In the genomic region with DNA sequence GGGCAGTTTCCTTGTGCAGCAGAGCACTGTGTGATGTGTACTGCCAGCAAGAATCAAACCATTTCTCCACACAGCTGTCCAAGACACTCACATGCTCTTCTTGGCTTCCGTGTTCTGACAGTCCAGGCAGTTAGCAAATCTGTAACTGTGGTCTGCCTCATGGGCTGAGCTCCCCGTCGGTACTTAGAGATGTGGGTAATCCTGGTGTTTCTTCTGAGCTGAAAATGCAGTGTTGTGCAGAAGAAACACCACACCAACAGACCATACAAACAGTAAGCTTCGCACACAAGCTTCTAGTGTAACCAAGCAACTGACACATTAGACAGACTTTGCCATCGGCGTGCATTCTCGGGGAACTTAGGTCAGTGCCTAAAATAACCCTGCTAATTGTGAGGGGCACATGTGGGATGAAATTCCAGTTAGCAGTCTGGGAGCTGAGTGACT, we compare ENCODE assay signal across 15 mouse cellular contexts.
DNase-seq lines count a peak whose midpoint lies in the region; ATAC-seq and TF ChIP-seq lines count a peak whose summit lies in the region.
"Had no signal": no experiment of that assay in that cellular context is flagged by ENCODE, and none has a peak within 500 bp of the region (broad histone marks: within the 10 kb centered on the region; RNA-seq: fewer than 3 reads in every experiment).

No protein-coding gene starts in this region.

- TF ChIP-seq CTCF in liver, adult 2 months (IDR thresholded peaks at IDR 0.05; ENCODE audit: low read depth, low read length) = no peak

- no peak overlapping the region for H3K4me3 ChIP-seq in liver, adult 2 months (ENCODE audit: insufficient read depth, low read depth, low read length)
- no peak overlapping the region for H3K4me3 ChIP-seq in liver, embryonic 12.5 days
- peak overlapping the region; percentile 49 for H3K4me3 ChIP-seq in heart, embryonic 12.5 days
- H3K4me3 ChIP-seq: forebrain, embryonic 10.5 days; midbrain, embryonic 12.5 days had no signal

- TF ChIP-seq POLR2A in liver, adult 2 months (IDR thresholded peaks at IDR 0.05; ENCODE audit: extremely low read depth, insufficient read depth, low read length) = no peak

- no peak for DNase-seq in liver, adult 2 months (ENCODE audit: extremely low read depth, low read depth, low spot score)
- peak; percentile 36 to 53 for DNase-seq in gastrocnemius, adult 8-10 months (ENCODE audit: low spot score in 2 of 2)
- peak; percentile 50 for DNase-seq in retina, embryonic 14.5 days (ENCODE audit: low spot score)
- DNase-seq in kidney, postnatal 4 days = no peak
- DNase-seq in left cerebral cortex, adult 11 months (ENCODE audit: low spot score) = no peak
- DNase-seq: adrenal gland, adult 8-10 months; layer of hippocampus, postnatal 36 days; liver; thymus, adult 2 months had no signal

- no peaks in the 10 kb centered on the region for H3K9me3 ChIP-seq in liver, embryonic 12.5 days (replicated peaks)
- no peaks in the 10 kb centered on the region for H3K9me3 ChIP-seq in heart, embryonic 12.5 days (replicated peaks)
- H3K9me3 ChIP-seq: forebrain, embryonic 10.5 days; midbrain, embryonic 12.5 days had no signal

- no peaks in the 10 kb centered on the region for H3K36me3 ChIP-seq in liver, adult 2 months (ENCODE audit: control insufficient read depth, insufficient read depth, low read length)
- H3K36me3 ChIP-seq in liver, embryonic 12.5 days = no peaks in the 10 kb centered on the region
- H3K36me3 ChIP-seq in heart, embryonic 12.5 days = no peaks in the 10 kb centered on the region
- H3K36me3 ChIP-seq: forebrain, embryonic 10.5 days; midbrain, embryonic 12.5 days had no signal

- no peaks in the 10 kb centered on the region for H3K27me3 ChIP-seq in liver, adult 2 months (ENCODE audit: control insufficient read depth, insufficient read depth, low read length)
- H3K27me3 ChIP-seq in liver, embryonic 12.5 days (replicated peaks) = no peaks in the 10 kb centered on the region
- no peaks in the 10 kb centered on the region for H3K27me3 ChIP-seq in heart, embryonic 12.5 days (replicated peaks)
- H3K27me3 ChIP-seq: CH12.LX; midbrain, embryonic 12.5 days had no signal

- no peaks in the 10 kb centered on the region for H3K4me1 ChIP-seq in liver, adult 2 months (ENCODE audit: control insufficient read depth, insufficient read depth, low read length)
- H3K4me1 ChIP-seq in liver, embryonic 12.5 days = no peaks in the 10 kb centered on the region
- peaks cover 43% of the 10 kb centered on the region for H3K4me1 ChIP-seq in heart, embryonic 12.5 days (replicated peaks)

- no peak overlapping the region for H3K9ac ChIP-seq in liver, adult 2 months (ENCODE audit: low read depth, low read length)
- H3K9ac ChIP-seq in liver, embryonic 12.5 days = no peak overlapping the region
- H3K9ac ChIP-seq in heart, embryonic 12.5 days = peak overlapping the region; percentile 70; the same call in 1 of the 2 replicates
- H3K9ac ChIP-seq: midbrain, embryonic 12.5 days had no signal

- ATAC-seq in liver, embryonic 12.5 days = no peak
- peak; percentile 69 for ATAC-seq in heart, embryonic 12.5 days (ENCODE audit: insufficient number of reproducible peaks, low FRiP score)
- no peak for ATAC-seq in megakaryocyte, adult 5-6 weeks (ENCODE audit: poor library complexity, severe bottlenecking)

- no peak overlapping the region for H3K4me2 ChIP-seq in liver, embryonic 12.5 days
- H3K4me2 ChIP-seq in heart, embryonic 12.5 days = peak overlapping the region; percentile 63
- H3K4me2 ChIP-seq: midbrain, embryonic 12.5 days had no signal

- WGBS in liver, adult 2 months = 78% methylated on average over 7 of the region's 7 CpGs
- WGBS in liver, embryonic 12.5 days (ENCODE audit: insufficient replicate concordance) = 69% methylated on average over 7 of the region's 7 CpGs
- WGBS in heart, embryonic 12.5 days = 25% methylated on average over 7 of the region's 7 CpGs

- H3K27ac ChIP-seq in liver, adult 2 months (replicated peaks; ENCODE audit: insufficient read depth, low read depth, low read length) = 0 out of 2 replicates have a peak overlapping the region, but pooled peaks have one; percentile 54
- no peak overlapping the region for H3K27ac ChIP-seq in liver, embryonic 12.5 days
- H3K27ac ChIP-seq in heart, embryonic 12.5 days (ENCODE audit: poor library complexity, severe bottlenecking) = peak overlapping the region; percentile 92
- H3K27ac ChIP-seq: forebrain, embryonic 10.5 days; midbrain, embryonic 12.5 days had no signal

- H3K79me2 ChIP-seq in liver, adult 2 months (ENCODE audit: control insufficient read depth, insufficient read depth, low read length) = no peaks in the 10 kb centered on the region

Comparison
In these comparisons a context has a peak if more than half of its experiments do, and no peak if none do; other contexts are left out.
1. DNase-seq: peak in gastrocnemius, adult 8-10 months (2 of 2) and retina, embryonic 14.5 days (single experiment); none in liver, adult 2 months (single experiment), kidney, postnatal 4 days (0 of 2) and left cerebral cortex, adult 11 months (single experiment).